Mouse (Mus musculus): ENCODE measurements around the gene Rnf123.
A peak's percentile ranks its signal among the peaks of the same experiment; 100 is the strongest.

Gene Rnf123

DNA sequence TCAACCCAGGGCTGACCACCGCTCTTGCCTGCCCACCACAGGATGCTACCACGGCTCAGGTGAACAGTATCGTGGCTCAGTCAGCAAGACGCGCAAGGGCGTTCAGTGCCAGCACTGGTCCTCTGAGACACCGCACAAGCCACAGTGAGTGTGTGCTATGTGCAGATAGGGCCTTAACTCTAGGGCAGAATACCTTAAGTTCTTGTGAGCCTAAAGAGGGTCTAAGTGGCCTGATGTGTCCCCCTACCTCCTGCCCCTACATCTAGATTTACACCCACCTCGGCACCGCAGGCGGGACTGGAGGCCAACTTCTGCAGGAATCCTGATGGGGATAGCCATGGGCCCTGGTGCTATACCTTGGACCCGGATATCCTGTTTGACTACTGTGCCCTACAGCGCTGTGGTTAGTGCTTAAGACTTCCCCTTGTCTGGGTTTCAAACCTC, at the start of gene Rnf123:
TSS of gene Rnf123 (minus strand) at position 359 of the 444 bp plus-strand sequence.
- peak in 1 of 2 experiments; percentile 26 for DNase-seq (ENCODE audit: low read depth in 2 of 2, low spot score in 2 of 2)

GRCm38 (mm10) chr9:108132373-108132772, 49.2 kb upstream of the Rnf123 start:
- no peak for DNase-seq (ENCODE audit: low read depth in 2 of 2, low spot score in 2 of 2)

DNA sequence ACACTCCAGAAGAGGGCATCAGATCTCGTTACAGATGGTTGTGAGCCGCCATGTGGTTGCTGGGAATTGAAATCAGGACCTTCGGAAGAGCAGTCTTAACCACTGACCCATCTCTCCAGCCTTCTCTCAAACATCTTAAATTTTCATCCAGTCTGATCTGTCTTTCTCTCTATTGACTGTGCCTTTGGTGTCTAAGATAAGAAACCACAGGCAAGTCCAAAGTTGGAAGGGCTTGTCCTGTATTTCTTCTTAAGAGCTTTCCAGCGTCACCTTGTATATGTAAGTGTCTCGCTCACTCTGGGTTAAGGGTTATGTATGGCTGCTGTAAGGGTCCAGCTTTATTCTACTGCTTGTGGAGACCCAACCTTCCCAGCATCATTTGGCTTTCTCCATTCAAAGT, 48.4 kb upstream of the Rnf123 start:
- no peak for DNase-seq (ENCODE audit: low read depth in 2 of 2, low spot score in 2 of 2)

- no peak for DNase-seq (ENCODE audit: low read depth in 2 of 2, low spot score in 2 of 2)
Observed at GRCm38 (mm10) chr9:108129042-108129948, 46.1 kb upstream of the Rnf123 start.

- DNase-seq (ENCODE audit: low read depth in 2 of 2, low spot score in 2 of 2) = no peak
Observed at GRCm38 (mm10) chr9:108128248-108128647, 45.1 kb upstream of the Rnf123 start.

DNA sequence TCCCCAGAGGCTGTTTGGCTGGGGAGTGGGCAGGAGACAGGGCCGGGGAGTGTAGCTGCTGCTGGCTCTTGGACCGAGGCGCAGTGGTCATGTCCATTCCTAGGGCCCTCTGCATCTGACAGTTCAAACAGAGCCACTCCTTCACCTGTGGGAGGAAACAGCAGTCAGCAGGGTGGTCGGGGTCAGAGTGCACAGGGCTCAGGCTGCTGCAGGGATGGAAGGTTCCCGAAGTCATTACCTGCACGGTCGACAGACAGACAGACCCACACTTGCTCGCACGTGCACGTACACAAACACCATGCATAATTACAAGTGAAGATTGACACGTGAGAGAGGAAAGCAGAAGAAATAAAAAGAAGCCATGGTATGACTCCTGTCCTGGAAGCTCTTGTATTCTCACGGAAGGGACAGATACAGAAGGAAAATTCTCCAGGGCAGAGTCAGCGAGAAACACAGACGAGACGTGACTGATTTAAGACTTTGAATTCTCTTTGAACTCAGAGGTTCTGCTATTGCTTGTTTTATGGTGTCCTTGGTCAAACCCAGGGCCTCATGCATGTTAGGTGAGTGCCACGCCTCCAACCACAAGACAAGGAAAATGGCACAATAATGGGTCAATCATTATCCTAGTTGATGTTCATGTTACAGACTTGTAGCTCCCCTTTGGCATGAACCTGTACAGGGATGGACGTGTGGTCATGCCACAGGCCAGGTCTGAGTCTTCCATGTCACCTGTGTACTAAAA, 43.5 kb upstream of the Rnf123 start:
- DNase-seq (ENCODE audit: low read depth in 2 of 2, low spot score in 2 of 2) = no peak

- no peak for DNase-seq (ENCODE audit: low read depth in 2 of 2, low spot score in 2 of 2)
Observed at GRCm38 (mm10) chr9:108125731-108126130, 42.6 kb upstream of the Rnf123 start.

GRCm38 (mm10) chr9:108123916-108124315, 40.8 kb upstream of the Rnf123 start:
- no peak for DNase-seq (ENCODE audit: low read depth in 2 of 2, low spot score in 2 of 2)

GRCm38 (mm10) chr9:108121170-108121969, 38.2 kb upstream of the Rnf123 start:
- no peak for DNase-seq (ENCODE audit: low read depth in 2 of 2, low spot score in 2 of 2)

GRCm38 (mm10) chr9:108120671-108121070, 37.5 kb upstream of the Rnf123 start:
- no peak for DNase-seq (ENCODE audit: low read depth in 2 of 2, low spot score in 2 of 2)

DNA sequence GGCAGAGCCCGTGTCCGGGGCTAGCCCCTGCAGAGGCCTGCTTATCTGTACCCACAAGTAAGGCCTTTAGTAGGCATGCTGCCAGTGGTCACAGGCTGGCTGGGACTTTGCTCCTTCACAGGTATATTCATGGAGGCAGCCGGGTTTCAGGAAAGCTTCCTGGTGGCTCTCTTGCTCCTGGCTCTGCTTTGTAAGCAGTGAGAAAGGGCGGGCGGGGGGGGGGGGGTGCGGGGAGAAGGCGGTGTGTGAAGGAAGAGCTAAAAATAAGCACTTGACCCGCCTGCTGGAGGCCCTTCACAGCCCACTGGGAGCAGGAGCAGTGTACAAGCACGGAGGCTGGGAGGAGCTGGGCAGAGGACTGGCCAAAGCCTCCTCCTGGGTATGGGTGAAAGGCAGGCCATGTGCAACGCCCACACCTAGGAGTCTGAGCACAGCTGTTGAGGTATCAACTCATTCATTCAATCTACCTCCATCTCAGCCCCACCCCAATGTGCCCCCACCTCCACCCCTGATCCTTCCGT, 36.8 kb upstream of the Rnf123 start:
- no peak for DNase-seq (ENCODE audit: low read depth in 2 of 2, low spot score in 2 of 2)

DNA sequence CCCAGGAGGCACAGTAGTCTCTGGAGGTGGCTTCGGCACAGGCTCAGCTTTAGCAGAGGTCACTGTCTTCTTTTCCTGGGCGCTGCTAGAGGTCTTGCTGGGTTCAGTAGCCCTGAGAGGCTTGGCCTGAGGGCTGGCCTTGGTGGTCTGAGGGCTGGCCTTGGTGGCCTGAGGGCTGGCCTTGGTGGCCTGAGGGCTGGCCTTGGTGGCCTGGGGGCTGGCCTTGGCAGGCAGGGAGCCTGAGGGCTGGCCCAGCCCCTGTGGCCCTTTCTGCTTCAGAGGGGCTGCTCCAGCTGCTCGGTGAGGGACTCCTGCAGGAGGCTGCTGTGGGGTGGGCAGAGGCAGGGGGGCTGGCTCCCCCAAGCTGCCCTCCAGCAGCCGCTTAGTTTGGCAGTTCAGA, 34.0 kb upstream of the Rnf123 start:
- no peak for DNase-seq (ENCODE audit: low read depth in 2 of 2, low spot score in 2 of 2)

- no peak for DNase-seq (ENCODE audit: low read depth in 2 of 2, low spot score in 2 of 2)
Observed at GRCm38 (mm10) chr9:108115290-108116077, 32.3 kb upstream of the Rnf123 start.

DNA sequence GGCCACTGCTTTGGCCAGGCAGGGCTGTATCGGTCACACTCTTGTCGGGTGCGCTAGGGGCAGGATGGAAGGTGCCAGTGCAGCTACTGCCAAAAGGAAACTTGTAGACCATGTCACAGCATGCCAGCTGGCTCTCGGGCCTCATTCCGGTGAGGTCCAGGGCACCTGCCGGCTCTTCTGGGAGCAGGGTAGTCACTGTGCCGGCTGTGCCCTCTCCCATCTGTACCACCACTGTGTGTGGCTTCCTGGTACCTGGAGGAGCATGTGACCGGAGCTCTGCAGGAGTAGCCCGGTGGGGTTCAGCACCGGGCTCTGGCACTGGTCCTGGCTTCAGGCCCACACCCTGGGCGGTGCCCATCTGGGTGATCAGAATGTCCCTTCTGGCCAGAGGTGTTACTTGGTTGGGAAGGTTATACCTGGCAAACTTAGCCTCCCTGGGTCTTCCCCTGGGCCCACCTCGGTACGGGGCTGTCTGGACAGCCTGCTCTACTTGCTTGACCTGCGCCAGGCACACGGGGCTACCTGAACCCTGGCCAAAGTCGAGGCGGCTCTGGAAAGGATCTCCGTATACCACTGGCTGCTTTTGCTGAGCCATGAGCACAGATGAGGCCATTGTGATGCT, 29.7 kb upstream of the Rnf123 start:
- no peak for DNase-seq (ENCODE audit: low read depth in 2 of 2, low spot score in 2 of 2)

DNA sequence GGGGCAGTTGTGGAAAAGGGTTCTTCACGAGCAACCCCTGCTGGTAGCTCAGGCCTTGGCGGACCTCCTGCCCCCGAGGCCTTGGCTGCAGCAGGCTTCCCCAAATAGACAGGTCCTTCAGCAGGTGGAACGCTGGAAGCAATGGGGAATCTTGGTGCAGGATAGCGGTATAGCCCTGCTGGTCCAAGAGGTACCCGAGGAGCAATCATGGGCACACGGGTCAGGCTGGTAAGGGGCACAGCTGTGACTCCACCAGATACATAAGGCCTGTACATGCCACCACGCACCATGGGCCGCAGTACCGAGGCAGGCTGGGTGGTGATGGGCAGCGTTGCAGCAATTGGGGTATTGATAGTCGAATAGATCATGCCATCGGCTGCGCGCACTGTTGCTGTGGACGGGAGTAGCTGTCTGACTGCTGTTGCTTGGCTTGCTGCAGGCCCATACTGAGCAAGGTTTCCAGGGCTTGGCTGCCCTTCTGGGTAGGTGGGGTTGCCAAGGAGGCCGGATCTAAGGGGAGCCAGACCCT, 28.5 kb upstream of the Rnf123 start:
- DNase-seq (ENCODE audit: low read depth in 2 of 2, low spot score in 2 of 2) = no peak

- no peak for DNase-seq (ENCODE audit: low read depth in 2 of 2, low spot score in 2 of 2)
Observed at GRCm38 (mm10) chr9:108111101-108111592, 28.0 kb upstream of the Rnf123 start.

DNA sequence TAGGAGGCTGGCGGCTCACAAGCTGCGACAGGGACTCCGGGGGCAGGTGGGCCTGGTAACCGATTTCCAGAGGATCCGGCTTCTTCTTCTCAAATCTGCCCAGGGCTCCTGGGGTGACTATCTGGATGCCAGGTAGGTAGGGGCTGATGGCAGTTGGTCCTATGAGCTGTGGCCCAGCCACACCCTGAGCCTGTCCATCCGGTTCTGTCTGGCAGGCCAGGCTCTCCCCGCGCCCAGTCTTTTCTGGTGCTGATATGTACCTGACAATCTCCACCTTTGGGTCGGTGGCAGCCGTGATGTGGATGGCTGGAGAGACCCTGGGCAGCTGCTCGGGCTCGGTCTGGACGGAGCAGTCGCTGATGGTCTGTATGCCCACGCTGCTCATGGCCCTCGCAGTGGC, 27.0 kb upstream of the Rnf123 start:
- no peak for DNase-seq (ENCODE audit: low read depth in 2 of 2, low spot score in 2 of 2)

DNA sequence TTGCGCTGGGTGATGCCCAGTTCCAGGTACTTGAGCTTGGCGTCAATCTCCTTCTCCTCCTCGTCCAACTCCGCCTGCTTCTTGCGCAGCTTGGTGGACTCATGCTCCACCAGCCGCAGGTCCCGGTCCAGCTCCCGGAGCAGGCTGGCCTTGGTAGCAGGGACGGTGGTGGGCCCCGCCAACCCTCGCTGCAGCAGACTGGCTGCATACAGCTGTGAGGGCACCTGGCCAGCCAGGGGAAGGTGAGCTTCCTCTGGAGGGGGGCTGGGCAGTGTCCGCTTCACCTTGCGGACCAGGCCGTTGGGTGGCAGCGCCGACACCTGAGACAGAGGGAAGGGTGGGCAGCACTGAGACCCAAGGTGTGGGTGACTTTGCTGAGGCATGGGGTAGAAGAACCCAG, 24.7 kb upstream of the Rnf123 start:
- no peak for DNase-seq (ENCODE audit: low read depth in 2 of 2, low spot score in 2 of 2)

DNA sequence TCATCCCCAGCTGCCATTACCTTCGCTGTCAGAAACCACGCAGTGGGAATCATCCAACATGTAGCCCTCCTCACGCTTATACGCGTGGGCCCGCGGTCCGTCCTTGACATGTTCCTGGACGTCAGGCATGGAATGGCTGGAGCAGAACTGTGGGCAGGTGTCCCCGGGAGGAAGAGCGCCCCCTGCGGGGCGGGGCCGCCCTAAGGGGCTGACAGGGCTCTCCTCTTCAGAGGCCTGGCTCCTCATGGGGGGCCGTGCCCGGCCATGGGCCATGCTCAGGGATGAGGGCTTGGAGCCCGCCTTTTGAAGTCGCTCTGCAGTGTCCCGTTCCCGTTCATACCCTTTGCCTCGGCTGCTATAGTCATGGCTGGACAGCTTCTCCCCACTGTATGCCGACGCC, 22.9 kb upstream of the Rnf123 start:
- no peak for DNase-seq (ENCODE audit: low read depth in 2 of 2, low spot score in 2 of 2)

GRCm38 (mm10) chr9:108105549-108105863, 22.4 kb upstream of the Rnf123 start:
- DNase-seq (ENCODE audit: low read depth in 2 of 2, low spot score in 2 of 2) = no peak

Measured in CD8-positive naive resting alpha-beta T cell, adult 2 months (primary cell).